Mouse (Mus musculus) megakaryocyte, embryonic 14.5 days (primary cell): ENCODE measurements around the gene Ggcx. TPM values are rescaled to one million over a fixed set of nuclear protein-coding genes. Genes with fewer than 3 reads are reported as not detected.
A peak's percentile ranks its signal among the peaks of the same experiment; 100 is the strongest.

Source experiments
- H3K27me3 ChIP-seq: replicated peaks from 2 replicates; pipeline ENCODE3; 2012; ENCODE audit warnings: inconsistent platforms
- H3K36me3 ChIP-seq: replicated peaks from 2 replicates; pipeline ENCODE3; 2012; ENCODE audit warnings: low read length, inconsistent platforms, mixed read lengths
- H3K4me1 ChIP-seq: 2 replicates; pipeline ENCODE4 v1.6.1; 2012; ENCODE audit warnings: inconsistent platforms
- H3K4me3 ChIP-seq: replicated peaks from 2 replicates; pipeline ENCODE3; 2012; ENCODE audit warnings: moderate library complexity, mild to moderate bottlenecking, inconsistent platforms
- H3K9me3 ChIP-seq: 2 replicates; pipeline ENCODE4 v1.6.1; 2012; ENCODE audit warnings: inconsistent platforms
- FLI1 ChIP-seq: IDR thresholded peaks from 2 replicates; pipeline ENCODE4 v1.6.1; 2012; ENCODE audit warnings: low read length, inconsistent platforms, mixed read lengths
- GATA1 ChIP-seq: IDR thresholded peaks from 3 replicates; pipeline ENCODE4 v1.6.1; 2012; ENCODE audit warnings: mixed read lengths, low read length, inconsistent platforms, borderline replicate concordance
- polyA plus RNA-seq: library from polyadenylated mRNA; stranded (reverse); fragments of >175 nt; gene quantifications from 2 replicates; pipeline ENCODE4 v1.2.3, GENCODE M21; 2012; ENCODE audit warnings: low replicate concordance; ENCODE audit not compliant: insufficient read depth

The Ggcx gene
- polyA plus RNA-seq = 4.8 and 8.6 TPM in 2 replicates

GRCm38 (mm10) chr6:72414076-72414756, at the start of gene Ggcx:
Ggcx (plus strand) TSS chr6:72414308.
- H3K4me1 ChIP-seq = peaks cover 63% of the 10 kb centered on the region
- no peaks in the 10 kb centered on the region for H3K27me3 ChIP-seq
- H3K9me3 ChIP-seq = no peaks in the 10 kb centered on the region
- peak within 1 kb of the TSS; percentile 99 for H3K4me3 ChIP-seq
- peaks cover 34% of the 10 kb centered on the region for H3K36me3 ChIP-seq
- TF ChIP-seq GATA1 = no peak
- TF ChIP-seq FLI1 = no peak

GRCm38 (mm10) chr6:72364985-72365384, 49.1 kb upstream of the Ggcx start:
- TF ChIP-seq FLI1 (no peak), GATA1 (no peak)
- Histone ChIP-seq H3K4me3 (no peak overlapping the region), H3K27me3 (no peaks in the 10 kb centered on the region), H3K9me3 (no peaks in the 10 kb centered on the region), H3K4me1 (peaks cover 64% of the 10 kb centered on the region), H3K36me3 (peaks cover 50% of the 10 kb centered on the region)

GRCm38 (mm10) chr6:72366304-72366703, 47.8 kb upstream of the Ggcx start:
- peaks cover 64% of the 10 kb centered on the region for H3K4me1 ChIP-seq
- H3K27me3 ChIP-seq = no peaks in the 10 kb centered on the region
- TF ChIP-seq GATA1 = no peak
- TF ChIP-seq FLI1 = no peak
- H3K36me3 ChIP-seq = peaks cover 50% of the 10 kb centered on the region
- H3K4me3 ChIP-seq = no peak overlapping the region
- no peaks in the 10 kb centered on the region for H3K9me3 ChIP-seq

GRCm38 (mm10) chr6:72366844-72367443, 47.2 kb upstream of the Ggcx start, which contains the start of gene Rnf181:
Rnf181 (minus strand) TSS chr6:72366956.
- Histone ChIP-seq H3K4me3 (no peak within 1 kb of the TSS), H3K27me3 (no peaks in the 10 kb centered on the region), H3K4me1 (peaks cover 66% of the 10 kb centered on the region), H3K36me3 (peaks cover 54% of the 10 kb centered on the region), H3K9me3 (no peaks in the 10 kb centered on the region)
- TF ChIP-seq FLI1 = no peak
- no peak for TF ChIP-seq GATA1

- no peak overlapping the region for H3K4me3 ChIP-seq
- H3K27me3 ChIP-seq = no peaks in the 10 kb centered on the region
- H3K36me3 ChIP-seq = peaks cover 59% of the 10 kb centered on the region
- TF ChIP-seq FLI1 = no peak
- no peak for TF ChIP-seq GATA1
- no peaks in the 10 kb centered on the region for H3K9me3 ChIP-seq
- H3K4me1 ChIP-seq = peaks cover 72% of the 10 kb centered on the region
These were observed 46.6 kb upstream of the Ggcx start for GRCm38 (mm10) chr6:72367460-72367974.

GRCm38 (mm10) chr6:72369557-72369956, 44.6 kb upstream of the Ggcx start:
- Histone ChIP-seq H3K4me1 (peaks cover 73% of the 10 kb centered on the region), H3K4me3 (no peak overlapping the region), H3K36me3 (peaks cover 79% of the 10 kb centered on the region), H3K27me3 (no peaks in the 10 kb centered on the region), H3K9me3 (no peaks in the 10 kb centered on the region)
- TF ChIP-seq FLI1 = no peak
- TF ChIP-seq GATA1 = no peak

GRCm38 (mm10) chr6:72370091-72370490, 44.0 kb upstream of the Ggcx start:
- no peaks in the 10 kb centered on the region for H3K27me3 ChIP-seq
- H3K9me3 ChIP-seq = no peaks in the 10 kb centered on the region
- no peak overlapping the region for H3K4me3 ChIP-seq
- TF ChIP-seq GATA1 = no peak
- TF ChIP-seq FLI1 = no peak
- H3K4me1 ChIP-seq = peaks cover 74% of the 10 kb centered on the region
- H3K36me3 ChIP-seq = peaks cover 84% of the 10 kb centered on the region

- Histone ChIP-seq H3K4me3 (peak overlapping the region; percentile 10), H3K9me3 (no peaks in the 10 kb centered on the region), H3K36me3 (peaks cover 93% of the 10 kb centered on the region), H3K27me3 (no peaks in the 10 kb centered on the region), H3K4me1 (peaks cover 84% of the 10 kb centered on the region)
- TF ChIP-seq GATA1 (no peak), FLI1 (no peak)
These were observed 43.0 kb upstream of the Ggcx start for GRCm38 (mm10) chr6:72371147-72371546.

- peaks cover 84% of the 10 kb centered on the region for H3K4me1 ChIP-seq
- TF ChIP-seq FLI1 (no peak), GATA1 (no peak)
- H3K36me3 ChIP-seq = peaks cover 93% of the 10 kb centered on the region
- no peak overlapping the region for H3K4me3 ChIP-seq
- no peaks in the 10 kb centered on the region for H3K27me3 ChIP-seq
- H3K9me3 ChIP-seq = no peaks in the 10 kb centered on the region
These were observed 42.5 kb upstream of the Ggcx start for GRCm38 (mm10) chr6:72371571-72371970.

GRCm38 (mm10) chr6:72373184-72373583, 40.9 kb upstream of the Ggcx start:
- TF ChIP-seq GATA1 (no peak), FLI1 (no peak)
- H3K4me1 ChIP-seq = peaks cover 94% of the 10 kb centered on the region
- no peaks in the 10 kb centered on the region for H3K27me3 ChIP-seq
- H3K36me3 ChIP-seq = peaks cover 94% of the 10 kb centered on the region
- no peaks in the 10 kb centered on the region for H3K9me3 ChIP-seq
- H3K4me3 ChIP-seq = peak overlapping the region; percentile 0
